Mouse (Mus musculus) urinary bladder, postnatal 36 days (tissue): ENCODE measurements at regions not wholly inside any gene's neighbourhood (a gene's known extent, or its start where the extent isn't known, plus 50 kb on each side); places are given as distances from the start of the nearest gene placed in this dataset.

Experiments
- DNase-seq, 2 experiments: peaks; one replicate each; pipeline ENCODE4 v3.0.0; 2022; ENCODE audit warnings: low spot score in 2 of 2, mixed read lengths in 1 of 2

- no peak for DNase-seq
Measured at GRCm38 (mm10) chr6:118330496-118330895, 88.8 kb downstream of the Bms1 start.

- no peak for DNase-seq
Measured at GRCm38 (mm10) chr6:118327458-118327857, 91.8 kb downstream of the Bms1 start.

GRCm38 (mm10) chr6:118325681-118326080, 93.6 kb downstream of the Bms1 start:
- no peak for DNase-seq

GRCm38 (mm10) chr6:118324559-118324958, 94.7 kb downstream of the Bms1 start:
- peak in 1 of 2 experiments; percentile 22 for DNase-seq

- no peak for DNase-seq
Measured at GRCm38 (mm10) chr6:118323052-118323451, 96.2 kb downstream of the Bms1 start.

- no peak for DNase-seq
Measured at GRCm38 (mm10) chr6:118322631-118323030, 96.6 kb downstream of the Bms1 start.

GRCm38 (mm10) chr6:118322061-118322460, 97.2 kb downstream of the Bms1 start:
- no peak for DNase-seq

- no peak for DNase-seq
Measured at GRCm38 (mm10) chr6:118320021-118320525, 99.2 kb downstream of the Bms1 start.

GRCm38 (mm10) chr6:118315881-118316280, 103.4 kb downstream of the Bms1 start:
- no peak for DNase-seq

GRCm38 (mm10) chr6:118314941-118315687, 104.2 kb downstream of the Bms1 start:
- DNase-seq: no peak

- no peak for DNase-seq
Measured at GRCm38 (mm10) chr6:118311081-118311480, 108.2 kb downstream of the Bms1 start.

- DNase-seq: no peak
Measured at GRCm38 (mm10) chr6:118309923-118310322, 109.4 kb downstream of the Bms1 start.

- no peak for DNase-seq
Measured at GRCm38 (mm10) chr6:118308586-118308985, 110.7 kb downstream of the Bms1 start.

- no peak for DNase-seq
Measured at GRCm38 (mm10) chr6:118307481-118307880, 110.0 kb upstream of the Ret start.

GRCm38 (mm10) chr6:118305209-118305608, 107.7 kb upstream of the Ret start:
- DNase-seq: no peak

- DNase-seq: no peak
Measured at GRCm38 (mm10) chr6:118302783-118303350, 105.3 kb upstream of the Ret start.

- no peak for DNase-seq
Measured at GRCm38 (mm10) chr6:118301880-118302782, 104.6 kb upstream of the Ret start.

GRCm38 (mm10) chr6:118300781-118301180, 103.3 kb upstream of the Ret start:
- DNase-seq: peak in 1 of 2 experiments; percentile 49

GRCm38 (mm10) chr6:118297576-118297975, 100.1 kb upstream of the Ret start:
- no peak for DNase-seq

- DNase-seq: no peak
Measured at GRCm38 (mm10) chr6:118293986-118294385, 96.5 kb upstream of the Ret start.

- DNase-seq: no peak
Measured at GRCm38 (mm10) chr6:118292928-118293327, 95.4 kb upstream of the Ret start.

GRCm38 (mm10) chr6:118292272-118292671, 94.8 kb upstream of the Ret start:
- DNase-seq: no peak
